Mouse (Mus musculus) G1E (cell line): Measurements from ENCODE around the gene Itgb6.

Source experiments
- CTCF ChIP-seq: IDR thresholded peaks from 2 replicates; pipeline ENCODE4 v1.5.1; 2012; ENCODE audit warnings: low read depth, low read length, inconsistent platforms, mixed read lengths
- GATA1 ChIP-seq: IDR thresholded peaks from 2 replicates; pipeline ENCODE4 v1.6.1; 2012; ENCODE audit warnings: borderline replicate concordance, low read length, inconsistent platforms, mixed read lengths
- GATA2 ChIP-seq: IDR thresholded peaks from 2 replicates; pipeline ENCODE4 v1.6.1; 2012; ENCODE audit warnings: low read depth, low read length, inconsistent platforms, borderline replicate concordance
- TAL1 ChIP-seq: conservative IDR thresholded peaks from 2 replicates; pipeline ENCODE4 v1.6.1; 2012; ENCODE audit warnings: low read depth, low read length, inconsistent platforms, mixed read lengths

DNA sequence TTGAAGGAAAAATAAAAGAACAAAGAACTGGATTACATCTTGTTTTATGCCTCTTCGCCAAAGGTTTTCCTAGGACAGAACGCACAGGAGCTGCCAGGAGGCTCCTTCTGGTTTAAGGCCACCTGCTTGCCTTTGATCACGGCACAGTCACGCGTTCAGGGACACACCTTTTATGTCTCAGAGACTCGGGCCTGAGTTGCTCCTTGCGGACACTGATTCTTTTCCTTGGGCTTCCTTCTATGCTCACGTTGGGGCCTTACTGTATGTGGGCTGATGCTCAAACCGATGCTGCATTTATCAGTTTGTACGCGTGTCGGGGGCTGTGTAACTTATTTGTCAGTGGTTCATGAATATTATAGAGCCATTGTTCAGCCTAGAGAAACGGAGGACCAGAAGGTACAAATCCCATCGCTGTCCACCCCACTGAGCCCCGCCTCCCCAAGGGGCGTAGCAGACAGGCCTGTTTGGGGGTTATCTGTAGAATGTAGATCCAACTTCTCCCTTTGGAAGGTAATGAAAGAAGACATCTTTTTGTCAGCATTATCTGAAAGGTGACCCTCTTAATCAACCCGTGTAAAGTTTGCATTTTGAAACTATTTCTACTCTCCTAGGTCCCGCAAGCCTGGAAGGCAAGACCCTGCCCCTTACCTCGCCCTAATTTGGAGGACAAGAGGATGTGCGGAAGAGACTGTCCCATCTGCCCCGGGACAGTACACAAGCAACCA lies 170.1 kb downstream of the Itgb6 start:
- TF ChIP-seq CTCF (no peak), GATA1 (no peak), GATA2 (no peak), TAL1 (no peak)
